ENCODE assay signal across 28 mouse cellular contexts in the genomic region with DNA sequence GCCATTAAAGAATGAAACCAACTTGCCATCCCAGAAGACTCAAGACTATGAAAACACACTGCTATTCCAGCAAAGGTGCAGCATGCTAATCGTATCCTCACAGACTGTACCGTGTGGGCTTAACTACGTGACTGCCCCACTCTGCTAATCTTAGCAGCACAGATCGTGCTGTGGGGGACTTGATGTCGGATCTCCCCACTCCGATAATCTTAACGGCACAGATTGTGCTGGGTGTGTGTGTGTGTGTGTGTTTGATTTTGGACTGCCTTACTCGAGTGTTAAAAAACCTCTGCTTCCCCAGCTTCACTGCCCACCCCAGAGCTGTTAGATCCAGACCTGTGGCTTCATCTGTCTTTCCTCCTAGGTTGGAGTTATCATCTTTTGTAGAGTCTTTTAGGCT. TPM values are rescaled to one million over a fixed set of nuclear protein-coding genes. Genes with fewer than 3 reads are reported as not detected.
DNase-seq lines count a peak whose midpoint lies in the region; ATAC-seq lines count a peak whose summit lies in the region.
"Had no signal": no experiment of that assay in that cellular context is flagged by ENCODE, and none has a peak within 500 bp of the region (broad histone marks: within the 10 kb centered on the region; RNA-seq: fewer than 3 reads in every experiment).

No protein-coding gene starts in this region.

- no peaks in the 10 kb centered on the region for H3K4me1 ChIP-seq in kidney, embryonic 15.5 days
- H3K4me1 ChIP-seq: embryonic facial prominence, embryonic 12.5 days; heart, embryonic 12.5 days; hindbrain, embryonic 10.5 days; liver, embryonic 13.5 days; megakaryocyte, embryonic 14.5 days had no signal

- DNase-seq in layer of hippocampus, adult 9-11 months: peak; percentile 44
- no peak for DNase-seq in layer of hippocampus, postnatal 10 days (ENCODE audit: low spot score in 2 of 2)
- DNase-seq in left cerebral cortex, adult 9 months (ENCODE audit: low spot score in 2 of 2): peak; percentile 43 to 65
- peak; percentile 55 for DNase-seq in right cerebral cortex, postnatal 25 days
- no peak for DNase-seq in urinary bladder, adult 18-20 months (ENCODE audit: low spot score in 2 of 2)
- DNase-seq: adrenal gland, adult 2 months; cerebellum, adult 18-20 months; cerebellum, postnatal 25 days; forebrain, postnatal 0 days; gastrocnemius, postnatal 10 days; heart, postnatal 10 days; liver, embryonic 13.5 days; lung, adult 2 months; lung, postnatal 14 days; midbrain, embryonic 14.5 days; thymus, postnatal 14 days had no signal

- no peaks in the 10 kb centered on the region for H3K36me3 ChIP-seq in kidney, embryonic 15.5 days
- H3K36me3 ChIP-seq: embryonic facial prominence, embryonic 12.5 days; heart, embryonic 12.5 days; liver, embryonic 13.5 days had no signal

- H3K4me2 ChIP-seq in kidney, embryonic 15.5 days: no peak overlapping the region
- H3K4me2 ChIP-seq: embryonic facial prominence, embryonic 12.5 days; heart, embryonic 12.5 days; liver, embryonic 13.5 days had no signal

- no peak overlapping the region for H3K27ac ChIP-seq in kidney, embryonic 15.5 days
- H3K27ac ChIP-seq: embryonic facial prominence, embryonic 12.5 days; hindbrain, embryonic 10.5 days; liver, embryonic 13.5 days; stomach, postnatal 0 days had no signal

- no peak overlapping the region for H3K9ac ChIP-seq in kidney, embryonic 15.5 days
- H3K9ac ChIP-seq: embryonic facial prominence, embryonic 12.5 days; forebrain, postnatal 0 days; heart, embryonic 12.5 days; liver, embryonic 13.5 days had no signal

- no peak overlapping the region for H3K4me3 ChIP-seq in kidney, embryonic 15.5 days (replicated peaks)
- H3K4me3 ChIP-seq: embryonic facial prominence, embryonic 12.5 days; heart, embryonic 12.5 days; hindbrain, embryonic 10.5 days; liver, embryonic 13.5 days; megakaryocyte, embryonic 14.5 days had no signal

- no peaks in the 10 kb centered on the region for H3K27me3 ChIP-seq in kidney, embryonic 15.5 days
- H3K27me3 ChIP-seq: embryonic facial prominence, embryonic 12.5 days; heart, embryonic 12.5 days; liver, embryonic 13.5 days; megakaryocyte, embryonic 14.5 days; Patski had no signal

- ATAC-seq in frontal cortex, adult (ENCODE audit: low TSS enrichment): peak; percentile 96
- no peak for ATAC-seq in kidney, embryonic 15.5 days (replicated peaks; ENCODE audit: low FRiP score)
- no peak for ATAC-seq in megakaryocyte progenitor cell, adult 5-6 weeks (replicated peaks; ENCODE audit: poor library complexity)
- ATAC-seq: CD4-positive, CD25-positive, alpha-beta regulatory T cell, adult 4 months; forebrain, postnatal 0 days; intestine, postnatal 0 days; Patski had no signal

- H3K9me3 ChIP-seq in kidney, embryonic 15.5 days (replicated peaks): no peaks in the 10 kb centered on the region
- H3K9me3 ChIP-seq: embryonic facial prominence, embryonic 12.5 days; heart, embryonic 12.5 days; hindbrain, embryonic 10.5 days; liver, embryonic 13.5 days; megakaryocyte, embryonic 14.5 days had no signal

- 91% methylated on average over 8 of the region's 8 CpGs for WGBS in kidney, embryonic 15.5 days

RNA-seq across cellular contexts. Expression of a gene that starts 22.9 kb away (rescaled TPM):
- 100 to 1,000 TPM; 290 to 304 TPM for total RNA-seq in layer of hippocampus, postnatal 10 days (2021)
- 0.69 and 3.2 TPM in 2 replicates for polyA plus RNA-seq in kidney, embryonic 15.5 days (2015; fragmentation: Nextera tagmentation; extraction: Ambion mirVana)
- total RNA-seq in megakaryocyte progenitor cell, adult 5-6 weeks (2015): not detected in 2 replicates
- not detected in 2 replicates for total RNA-seq in megakaryocyte progenitor cell, adult 5-6 weeks (2017)
- total RNA-seq: granulocyte monocyte progenitor cell, adult 5-6 weeks had no signal
- polyA plus RNA-seq: CD4-positive, CD25-positive, alpha-beta regulatory T cell, adult 4 months; Patski had no signal

RNA-seq across cellular contexts. Expression of a gene that starts 35.4 kb away (rescaled TPM):
- 10 to 100 TPM; 50.3 to 53.1 TPM for total RNA-seq in layer of hippocampus, postnatal 10 days (2021)
- 31.1 and 35.1 TPM in 2 replicates for polyA plus RNA-seq in kidney, embryonic 15.5 days (2015; fragmentation: Nextera tagmentation; extraction: Ambion mirVana)
- 3.1 and 4.6 TPM in 2 replicates for total RNA-seq in megakaryocyte progenitor cell, adult 5-6 weeks (2015)
- total RNA-seq in megakaryocyte progenitor cell, adult 5-6 weeks (2017): 1.6 and 1.9 TPM in 2 replicates

RNA-seq across cellular contexts. Expression of a gene that starts 49.8 kb away (rescaled TPM):
- total RNA-seq in layer of hippocampus, postnatal 10 days (2021): 100 to 1,000 TPM; 437 to 472 TPM
- polyA plus RNA-seq in kidney, embryonic 15.5 days (2015; fragmentation: Nextera tagmentation; extraction: Ambion mirVana): 22.1 and 26.5 TPM in 2 replicates
- total RNA-seq in megakaryocyte progenitor cell, adult 5-6 weeks (2015): 0.02 TPM in 1 of 2 replicates, not detected in the other
- 0.10 TPM in 1 of 2 replicates, not detected in the other for total RNA-seq in megakaryocyte progenitor cell, adult 5-6 weeks (2017)
- total RNA-seq: granulocyte monocyte progenitor cell, adult 5-6 weeks had no signal

Comparison
In these comparisons a context has a peak if more than half of its experiments do, and no peak if none do; other contexts are left out.
1. DNase-seq: peak in layer of hippocampus, adult 9-11 months (single experiment), left cerebral cortex, adult 9 months (2 of 2) and right cerebral cortex, postnatal 25 days (single experiment); none in layer of hippocampus, postnatal 10 days (0 of 2) and urinary bladder, adult 18-20 months (0 of 2).
2. RNA of a gene that starts 22.9 kb away (total RNA-seq): 290 to 304 TPM in layer of hippocampus, postnatal 10 days; not detected in megakaryocyte progenitor cell, adult 5-6 weeks; every median in the first group is over 100 times any median in the second.
3. RNA of a gene that starts 35.4 kb away (total RNA-seq): 50.3 to 53.1 TPM in layer of hippocampus, postnatal 10 days; 1.6 to 4.6 TPM in megakaryocyte progenitor cell, adult 5-6 weeks; every median in the first group is over 4 times any median in the second.
4. RNA of a gene that starts 49.8 kb away (total RNA-seq): 437 to 472 TPM in layer of hippocampus, postnatal 10 days; 0.02 to 0.10 TPM in megakaryocyte progenitor cell, adult 5-6 weeks; every median in the first group is over 100 times any median in the second.